Mouse (Mus musculus): ENCODE data around the gene Atp5j2. TPM values are rescaled to one million over a fixed set of nuclear protein-coding genes. Genes with fewer than 3 reads are reported as not detected.

The Atp5j2 gene
- polyA plus RNA-seq, 1 experiment from 2014 or later = 651 TPM

DNA sequence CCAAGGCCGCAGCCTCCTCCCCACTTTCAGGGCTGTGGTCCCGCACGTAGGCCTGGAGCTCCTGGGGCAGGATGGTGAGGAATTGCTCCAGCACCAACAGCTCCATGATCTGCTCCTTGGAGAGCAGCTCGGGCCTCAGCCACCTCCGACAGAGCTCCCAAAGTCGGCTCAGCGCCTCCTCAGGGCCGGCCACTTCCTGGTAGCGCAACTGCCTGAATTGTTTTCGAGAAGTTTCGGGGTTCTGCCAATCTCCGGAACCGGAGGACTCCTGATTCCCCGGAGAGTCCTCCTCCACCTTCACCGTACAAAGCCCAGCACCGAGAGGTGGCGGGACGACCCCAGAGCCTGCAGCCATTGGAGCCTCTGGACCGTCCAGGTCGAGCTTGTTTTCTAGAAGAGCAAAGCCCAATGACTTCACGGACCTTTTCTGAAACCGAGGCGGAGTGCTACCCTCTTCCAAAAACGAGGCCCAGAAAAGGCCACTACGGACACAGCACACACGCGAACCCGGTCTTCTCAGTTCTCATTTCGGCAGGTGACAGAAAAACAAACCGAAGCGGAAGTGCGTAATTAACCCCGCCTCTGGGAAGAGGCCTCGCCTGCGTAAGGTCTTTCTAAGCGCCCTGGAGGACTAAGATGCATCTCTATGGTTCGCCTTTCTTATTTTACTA, 9.6 kb upstream of the Atp5j2 start, which contains the start of gene Zkscan14:
Gene Zkscan14 (minus strand): TSS at position 548 of the 671 bp plus-strand sequence.
- peak; percentile 91 for DNase-seq (ENCODE audit: low spot score)

- DNase-seq (ENCODE audit: low spot score) = no peak
Observed at GRCm38 (mm10) chr5:145200387-145200786, 8.5 kb upstream of the Atp5j2 start.

DNA sequence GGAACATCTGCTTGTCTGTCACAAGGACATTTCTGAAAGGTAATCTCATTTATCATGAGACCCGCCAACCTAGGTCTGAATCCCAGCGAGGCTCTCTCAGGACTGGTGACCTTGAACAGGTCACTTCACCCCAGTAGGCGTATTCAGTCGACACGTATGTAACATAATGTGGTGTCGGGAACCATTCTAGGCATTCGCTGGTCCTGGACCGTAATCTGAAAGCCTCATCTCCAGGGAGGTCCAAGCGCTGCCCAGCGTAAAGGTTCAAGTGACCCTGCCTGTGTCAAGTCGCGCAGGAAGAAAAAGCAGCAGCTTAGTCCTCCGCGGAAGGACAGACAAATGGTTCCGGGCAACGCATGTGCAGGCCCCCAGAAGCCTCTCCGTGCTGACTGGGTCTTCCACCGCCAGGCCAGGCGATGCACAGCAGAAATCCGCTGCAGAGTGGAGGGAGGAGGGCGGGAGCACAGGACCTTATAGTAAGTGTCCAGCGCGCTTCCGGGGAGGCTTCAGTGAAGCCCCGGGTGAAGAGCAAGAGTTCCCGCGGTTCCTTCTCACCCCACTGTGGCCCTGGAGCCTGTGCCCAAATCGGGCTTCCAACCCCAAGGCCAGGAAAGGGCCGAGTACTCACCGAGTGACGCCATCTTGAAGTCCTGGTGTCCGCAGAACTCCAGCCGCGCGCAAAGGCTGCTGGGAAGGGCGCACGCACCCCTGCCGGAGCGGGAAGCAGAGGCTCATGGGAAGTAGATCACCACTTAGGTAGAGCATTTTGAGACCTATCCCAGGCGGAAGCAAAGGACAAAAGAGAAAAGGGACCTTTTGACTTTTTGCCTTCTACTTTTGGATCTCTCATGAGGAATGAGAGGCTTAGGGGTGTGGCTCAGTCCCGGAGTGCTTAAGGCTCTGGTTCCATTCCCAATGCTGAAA, 725 bp downstream of the Atp5j2 start:
- DNase-seq (ENCODE audit: low spot score) = peak; percentile 87

- no peak for DNase-seq (ENCODE audit: low spot score)
Observed at GRCm38 (mm10) chr5:145190373-145190772, 1.5 kb downstream of the Atp5j2 start.

DNA sequence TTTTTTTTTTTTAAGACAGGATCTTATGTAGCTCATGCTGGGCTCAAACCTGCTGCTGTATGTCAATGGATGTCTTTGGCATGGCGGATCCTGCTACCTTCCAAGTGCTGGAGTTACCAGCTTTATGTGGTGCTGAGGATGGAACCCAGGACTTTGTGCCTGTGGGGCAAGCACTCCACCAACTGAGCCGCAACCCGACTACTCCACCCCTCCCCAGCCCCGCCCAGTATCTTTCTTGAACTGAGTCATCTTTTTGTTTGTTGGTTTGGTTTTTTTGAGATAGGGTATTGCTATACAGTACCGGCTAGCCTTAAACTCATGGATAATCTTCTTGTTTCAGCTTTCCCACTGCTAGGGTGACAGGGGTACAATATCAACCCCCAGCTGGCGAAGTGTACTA, 2.4 kb downstream of the Atp5j2 start:
- no peak for DNase-seq (ENCODE audit: low spot score)

DNA sequence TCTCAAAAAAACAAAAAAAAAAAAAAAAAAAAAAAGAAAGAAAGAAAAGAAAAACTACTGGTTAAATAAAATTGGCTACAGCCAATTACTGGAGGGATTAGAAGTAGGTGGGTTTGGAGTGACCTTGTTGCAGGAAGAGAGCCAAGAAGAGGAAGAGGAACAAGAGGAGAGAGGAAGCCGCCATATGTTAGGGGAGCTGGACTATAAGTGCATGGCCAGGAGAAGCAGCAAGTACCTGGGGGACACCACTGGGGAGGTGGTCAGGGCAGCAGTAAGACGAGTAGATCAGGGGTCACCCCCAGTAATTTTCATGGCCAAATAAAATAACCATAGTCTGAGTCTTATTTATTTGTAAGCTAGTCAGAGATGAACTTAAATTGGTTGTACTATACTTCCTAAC, 6.6 kb downstream of the Atp5j2 start:
- no peak for DNase-seq (ENCODE audit: low spot score)

- no peak for DNase-seq (ENCODE audit: low spot score)
Observed at GRCm38 (mm10) chr5:145178461-145178980, 13.3 kb downstream of the Atp5j2 start.

DNA sequence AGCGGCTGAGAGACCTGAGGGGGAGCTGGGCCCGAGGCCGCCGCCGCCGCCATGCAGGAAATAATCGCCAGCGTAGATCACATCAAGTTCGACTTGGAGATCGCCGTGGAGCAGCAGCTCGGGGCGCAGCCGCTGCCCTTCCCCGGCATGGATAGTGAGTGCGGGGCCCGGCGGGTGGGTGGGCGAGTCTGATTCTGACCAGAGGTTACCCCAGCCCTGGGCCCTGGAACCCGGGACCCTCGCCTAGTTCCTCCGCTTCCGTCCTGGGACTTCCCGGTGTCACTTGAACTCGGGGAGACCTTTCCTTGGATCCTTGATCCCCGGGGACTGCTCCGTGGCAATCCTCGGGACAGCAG, 24.6 kb downstream of the Atp5j2 start:
- no peak for DNase-seq (ENCODE audit: low spot score)

- peak; percentile 99 for DNase-seq (ENCODE audit: low spot score)
Observed at GRCm38 (mm10) chr5:145166536-145167305, 25.1 kb downstream of the Atp5j2 start, which contains the start of the genes Ptcd1 and Cpsf4. TSS of gene Ptcd1 (minus strand) at chr5:145167108. TSS of gene Cpsf4 (plus strand) at chr5:145167213.

- no peak for DNase-seq (ENCODE audit: low spot score)
Observed at GRCm38 (mm10) chr5:145165184-145165583, 26.7 kb downstream of the Atp5j2 start.

DNA sequence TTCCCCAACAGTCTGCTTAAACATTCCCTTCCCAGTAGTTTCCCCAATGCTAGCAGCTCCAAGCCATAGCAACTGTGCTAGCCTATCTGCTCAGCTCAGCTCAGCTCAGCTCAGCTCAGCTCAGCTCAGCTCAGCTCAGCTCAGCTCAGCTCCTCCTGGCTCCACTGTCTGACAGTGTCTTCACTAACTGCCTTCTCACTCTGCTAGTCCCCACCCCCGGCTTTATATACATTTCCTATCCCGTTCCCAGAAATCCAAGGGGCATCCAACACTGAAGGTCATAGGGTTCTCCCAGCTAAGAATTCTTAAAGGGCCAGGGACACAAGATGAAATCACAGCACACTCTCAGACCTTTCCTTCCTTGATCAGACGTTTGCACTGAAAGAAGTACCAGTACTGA, 27.2 kb downstream of the Atp5j2 start:
- no peak for DNase-seq (ENCODE audit: low spot score)

DNA sequence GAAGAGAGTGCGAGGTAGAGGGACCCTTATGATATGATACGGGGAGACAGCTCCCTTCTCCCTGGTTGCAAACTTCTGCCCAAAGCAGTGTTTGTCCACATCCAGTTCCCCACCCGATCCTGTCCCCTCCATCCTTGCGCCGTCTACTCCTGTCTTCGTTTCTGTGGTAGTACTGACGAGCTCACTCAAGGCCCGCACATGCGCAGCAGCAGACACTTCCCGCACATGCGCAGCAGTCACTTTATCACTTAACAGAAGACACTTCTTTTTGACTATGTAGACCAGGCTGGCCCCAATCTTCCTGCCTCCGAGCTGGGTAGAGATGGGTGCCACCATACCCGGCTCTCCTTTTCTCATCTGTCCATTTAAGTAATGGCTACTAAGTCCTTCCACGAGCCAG, 30.5 kb downstream of the Atp5j2 start:
- no peak for DNase-seq (ENCODE audit: low spot score)

DNA sequence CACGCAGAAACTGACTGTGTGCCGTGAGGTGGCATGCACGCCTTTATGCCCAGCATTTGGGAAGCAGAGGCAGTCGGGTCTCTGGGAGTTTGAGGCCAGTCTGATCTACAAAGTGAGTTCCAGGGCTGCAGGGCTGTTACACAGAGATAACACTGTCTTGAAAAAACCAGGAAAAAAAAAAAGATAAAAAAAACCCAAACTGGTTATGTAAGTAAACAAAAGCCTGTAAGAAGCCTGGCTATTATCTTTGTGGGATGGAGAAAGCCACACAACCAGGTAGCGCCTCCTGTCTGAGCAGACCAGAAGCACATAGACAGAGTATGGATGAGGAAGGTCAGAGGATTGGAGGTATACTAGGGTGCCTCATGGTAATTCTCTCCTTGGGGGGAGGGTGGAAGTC, 39.2 kb downstream of the Atp5j2 start:
- DNase-seq (ENCODE audit: low spot score) = no peak

GRCm38 (mm10) chr5:145149294-145149693, 42.6 kb downstream of the Atp5j2 start:
- no peak for DNase-seq (ENCODE audit: low spot score)

GRCm38 (mm10) chr5:145147748-145148147, 44.1 kb downstream of the Atp5j2 start:
- DNase-seq (ENCODE audit: low spot score) = no peak

GRCm38 (mm10) chr5:145140611-145141010, 51.3 kb downstream of the Atp5j2 start:
- no peak for DNase-seq (ENCODE audit: low spot score)

DNA sequence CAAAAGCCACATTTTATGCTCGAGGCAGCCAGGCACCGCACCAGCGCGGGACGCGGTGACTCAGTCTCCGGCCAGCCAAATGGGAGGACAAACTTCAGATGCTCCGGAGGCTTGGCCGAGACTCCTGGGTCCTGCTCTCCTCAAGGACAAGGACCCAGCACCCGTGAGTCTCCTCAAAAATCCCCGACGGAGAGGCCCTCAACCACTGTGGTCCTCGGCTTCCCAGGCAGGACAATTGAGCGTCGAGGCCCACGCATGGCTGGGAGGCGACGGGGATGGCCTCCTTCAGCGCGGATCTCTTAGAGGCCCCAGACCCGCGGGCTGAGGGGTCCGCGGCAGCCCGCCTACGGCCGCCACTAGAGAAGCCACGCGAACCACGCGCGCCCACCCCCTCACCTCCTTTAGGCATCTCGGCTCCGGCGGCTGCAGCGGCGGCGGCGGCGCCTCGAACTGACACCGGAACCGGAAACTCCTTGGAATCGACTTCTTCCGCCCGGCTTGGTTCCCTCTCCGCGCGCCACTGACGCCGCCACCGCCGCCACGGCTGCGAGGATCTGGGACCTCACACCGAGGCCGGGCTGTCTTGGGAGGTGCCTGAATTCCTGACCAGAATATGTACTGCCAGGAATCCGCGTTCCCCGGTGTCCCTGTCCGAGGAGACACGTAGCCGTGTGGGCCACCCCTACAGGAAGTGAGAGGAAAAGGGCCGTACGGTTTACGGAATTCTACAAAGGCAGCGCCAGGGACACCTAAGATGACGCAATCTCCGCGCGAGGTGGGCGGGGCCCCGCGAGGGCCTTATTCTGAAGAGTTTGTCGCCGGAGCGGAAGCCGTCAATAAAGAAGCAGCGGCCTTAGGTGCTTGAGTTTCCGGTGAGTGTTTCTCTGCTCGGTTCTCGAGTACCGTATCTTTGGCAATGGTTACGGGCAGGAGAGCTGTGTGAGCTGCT, 52.0 kb downstream of the Atp5j2 start, which contains the start of the genes Pdap1 and Bud31:
Gene Pdap1 (minus strand): TSS at position 668 of the 949 bp plus-strand sequence.
Gene Bud31 (plus strand): TSS at position 792 of the 949 bp plus-strand sequence.
- peak; percentile 96 for DNase-seq (ENCODE audit: low spot score)

DNA sequence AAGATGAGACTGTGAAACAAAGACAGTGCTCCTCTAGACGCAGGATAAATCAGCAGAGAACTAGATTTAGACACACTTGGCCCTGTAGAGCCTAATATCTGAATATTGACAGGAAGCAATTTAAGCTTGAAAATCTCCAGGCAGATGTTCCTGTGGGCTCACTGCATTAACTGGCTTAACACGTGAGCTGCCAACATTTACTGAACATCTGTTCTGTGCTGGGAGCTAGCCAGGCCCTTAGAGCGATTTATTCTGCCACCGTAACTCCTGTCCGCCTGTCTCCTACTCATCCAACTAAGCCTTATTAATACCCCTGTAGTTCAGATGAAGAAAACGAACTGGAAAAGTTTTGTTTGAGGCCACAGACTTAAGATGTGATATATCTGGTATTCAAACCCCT, 53.0 kb downstream of the Atp5j2 start:
- DNase-seq (ENCODE audit: low spot score) = no peak

All from thymus, postnatal 0 days (tissue).